Mouse (Mus musculus): ENCODE results near the gene Pkm.

Pkm gene

GRCm38 (mm10) chr9:59655958-59656634 lies at the start of gene Pkm:
Gene Pkm, plus strand, starts transcription at chr9:59656368.
- DNase-seq, result peak; percentile 98

GRCm38 (mm10) chr9:59610950-59611349 lies 45.2 kb upstream of the Pkm start:
- no peak for DNase-seq

- DNase-seq, result no peak
Measured at GRCm38 (mm10) chr9:59615797-59616196, 40.4 kb upstream of the Pkm start.

GRCm38 (mm10) chr9:59616622-59617306 lies 39.4 kb upstream of the Pkm start, which contains the start of gene Parp6:
Gene Parp6, plus strand, starts transcription at chr9:59617284.
- DNase-seq, result peak; percentile 100

GRCm38 (mm10) chr9:59617307-59617973 lies 38.7 kb upstream of the Pkm start:
- DNase-seq, result peak; percentile 56

GRCm38 (mm10) chr9:59638372-59638771 lies 17.8 kb upstream of the Pkm start:
- no peak for DNase-seq

GRCm38 (mm10) chr9:59639936-59640335 lies 16.2 kb upstream of the Pkm start:
- no peak for DNase-seq

GRCm38 (mm10) chr9:59641320-59641719 lies 14.8 kb upstream of the Pkm start:
- no peak for DNase-seq

- DNase-seq, result no peak
Measured at GRCm38 (mm10) chr9:59649911-59650310, 6.3 kb upstream of the Pkm start.

- no peak for DNase-seq
Measured at GRCm38 (mm10) chr9:59653371-59653770, 2.8 kb upstream of the Pkm start.

GRCm38 (mm10) chr9:59654450-59654983 lies 1.7 kb upstream of the Pkm start:
- no peak for DNase-seq

GRCm38 (mm10) chr9:59656635-59657617 lies 758 bp downstream of the Pkm start:
- DNase-seq, result peak; percentile 81

GRCm38 (mm10) chr9:59658146-59658545 lies 2.0 kb downstream of the Pkm start:
- peak; percentile 15 for DNase-seq

GRCm38 (mm10) chr9:59659036-59660026 lies 3.2 kb downstream of the Pkm start:
- peak; percentile 89 for DNase-seq

GRCm38 (mm10) chr9:59660421-59660820 lies 4.3 kb downstream of the Pkm start:
- no peak for DNase-seq

- no peak for DNase-seq
Measured at GRCm38 (mm10) chr9:59661298-59661975, 5.3 kb downstream of the Pkm start.

GRCm38 (mm10) chr9:59663226-59663625 lies 7.1 kb downstream of the Pkm start:
- DNase-seq, result no peak

- no peak for DNase-seq
Measured at GRCm38 (mm10) chr9:59663957-59664356, 7.8 kb downstream of the Pkm start.

GRCm38 (mm10) chr9:59664664-59665256 lies 8.6 kb downstream of the Pkm start:
- DNase-seq, result no peak

GRCm38 (mm10) chr9:59666016-59666415 lies 9.8 kb downstream of the Pkm start:
- DNase-seq, result no peak

Data from thymus, postnatal 25 days (tissue).